Comparison of ENCODE assay signal across 8 mouse cellular contexts in genomic region chr6:118922328-118923211, GRCm38 (mm10).
DNase-seq lines count a peak whose midpoint lies in the region; ATAC-seq and TF ChIP-seq lines count a peak whose summit lies in the region.

No protein-coding gene starts in this region.

- no peak overlapping the region for H3K27ac ChIP-seq in cortical plate, adult 2 months (ENCODE audit: insufficient read depth, low read length)
- peak overlapping the region; percentile 36; the same call in 1 of the 2 replicates for H3K27ac ChIP-seq in limb, embryonic 10.5 days
- H3K27ac ChIP-seq in midbrain, embryonic 13.5 days: no peak overlapping the region

- intact Hi-C loops in gastrocnemius, postnatal 36 days (cut with DNase I): loop anchor here (2.0 to 5.0 kb wide), 2 partner anchors 182 to 275 kb away; no protein-coding TSS in a partner anchor

- TF ChIP-seq CTCF in cortical plate, adult 2 months (IDR thresholded peaks at IDR 0.05; ENCODE audit: extremely low read depth, insufficient read depth, low read length): peak; percentile 94

- DNase-seq in adrenal gland, adult 8-10 months: peak; percentile 74
- peak; percentile 57 to 68 for DNase-seq in gastrocnemius, postnatal 36 days
- peak; percentile 19 for DNase-seq in kidney, adult 11 months
- peak; percentile 87 for DNase-seq in limb, embryonic 10.5 days (ENCODE audit: low spot score)
- peak; percentile 15 to 60 for DNase-seq in spleen, adult 18-20 months

- H3K36me3 ChIP-seq in limb, embryonic 10.5 days: no peaks in the 10 kb centered on the region
- H3K36me3 ChIP-seq in midbrain, embryonic 13.5 days: no peaks in the 10 kb centered on the region

- 25% methylated on average over 13 of the region's 13 CpGs for WGBS in limb, embryonic 10.5 days
- 39% methylated on average over 13 of the region's 13 CpGs for WGBS in midbrain, embryonic 13.5 days

- H3K9me3 ChIP-seq in limb, embryonic 10.5 days (replicated peaks): no peaks in the 10 kb centered on the region
- H3K9me3 ChIP-seq in midbrain, embryonic 13.5 days: no peaks in the 10 kb centered on the region

- peak; percentile 85 for ATAC-seq in midbrain, embryonic 13.5 days
- ATAC-seq in inflammation-experienced regulatory T-cells, adult 6 months: no peak

- H3K27me3 ChIP-seq in limb, embryonic 10.5 days (ENCODE audit: low read depth, poor library complexity, severe bottlenecking): no peaks in the 10 kb centered on the region
- no peaks in the 10 kb centered on the region for H3K27me3 ChIP-seq in midbrain, embryonic 13.5 days

- no peak overlapping the region for H3K4me3 ChIP-seq in cortical plate, adult 2 months (ENCODE audit: insufficient read depth, low read length)
- no peak overlapping the region for H3K4me3 ChIP-seq in limb, embryonic 10.5 days
- H3K4me3 ChIP-seq in midbrain, embryonic 13.5 days (replicated peaks): no peak overlapping the region

- TF ChIP-seq POLR2A in cortical plate, adult 2 months (IDR thresholded peaks at IDR 0.05; ENCODE audit: extremely low read depth, insufficient read depth, low read length): no peak

- H3K4me1 ChIP-seq in cortical plate, adult 2 months (ENCODE audit: control insufficient read depth, insufficient read depth, low read length): no peaks in the 10 kb centered on the region
- H3K4me1 ChIP-seq in limb, embryonic 10.5 days: peaks cover 65% of the 10 kb centered on the region
- peaks cover 9% of the 10 kb centered on the region for H3K4me1 ChIP-seq in midbrain, embryonic 13.5 days (replicated peaks)

- no peak overlapping the region for H3K4me2 ChIP-seq in midbrain, embryonic 13.5 days (replicated peaks)

- H3K9ac ChIP-seq in midbrain, embryonic 13.5 days (replicated peaks): no peak overlapping the region

Comparison
In these comparisons a context has a peak if more than half of its experiments do, and no peak if none do; other contexts are left out.
1. DNase-seq: peak in every context shown above with its lines; median percentile 87 in limb, embryonic 10.5 days; 74 in adrenal gland, adult 8-10 months; 62 in gastrocnemius, postnatal 36 days; 38 in spleen, adult 18-20 months; 19 in kidney, adult 11 months.